Mouse (Mus musculus): ENCODE data around the gene Tssc4. TPM values are rescaled to one million over a fixed set of nuclear protein-coding genes. Genes with fewer than 3 reads are reported as not detected.

The Tssc4 gene
- polyA plus RNA-seq, 1 experiment from 2014 or later = 50.2 TPM

GRCm38 (mm10) chr7:143049331-143049730 lies 19.7 kb upstream of the Tssc4 start:
- H3K4me1 ChIP-seq = peaks cover 35% of the 10 kb centered on the region
- no peaks in the 10 kb centered on the region for H3K9me3 ChIP-seq (replicated peaks)
- H3K27ac ChIP-seq = no peak overlapping the region
- H3K27me3 ChIP-seq (replicated peaks) = 0 out of 2 replicates have a peak, but pooled peaks cover 3% of the 10 kb centered on the region
- H3K36me3 ChIP-seq = no peaks in the 10 kb centered on the region
- WGBS (ENCODE audit: insufficient replicate concordance) = 65% methylated on average over 3 of the region's 3 CpGs
- no peak overlapping the region for H3K9ac ChIP-seq
- no peak overlapping the region for H3K4me2 ChIP-seq
- ATAC-seq = no peak
- no peak overlapping the region for H3K4me3 ChIP-seq

GRCm38 (mm10) chr7:143049841-143050816 lies 18.9 kb upstream of the Tssc4 start:
- WGBS (ENCODE audit: insufficient replicate concordance) = 71% methylated on average over 3 of the region's 3 CpGs
- no peaks in the 10 kb centered on the region for H3K9me3 ChIP-seq (replicated peaks)
- H3K27me3 ChIP-seq (replicated peaks) = 0 out of 2 replicates have a peak, but pooled peaks cover 3% of the 10 kb centered on the region
- no peak overlapping the region for H3K4me3 ChIP-seq
- no peak for ATAC-seq
- H3K4me2 ChIP-seq = no peak overlapping the region
- H3K27ac ChIP-seq = no peak overlapping the region
- H3K9ac ChIP-seq = no peak overlapping the region
- no peaks in the 10 kb centered on the region for H3K36me3 ChIP-seq
- peaks cover 43% of the 10 kb centered on the region for H3K4me1 ChIP-seq

DNA sequence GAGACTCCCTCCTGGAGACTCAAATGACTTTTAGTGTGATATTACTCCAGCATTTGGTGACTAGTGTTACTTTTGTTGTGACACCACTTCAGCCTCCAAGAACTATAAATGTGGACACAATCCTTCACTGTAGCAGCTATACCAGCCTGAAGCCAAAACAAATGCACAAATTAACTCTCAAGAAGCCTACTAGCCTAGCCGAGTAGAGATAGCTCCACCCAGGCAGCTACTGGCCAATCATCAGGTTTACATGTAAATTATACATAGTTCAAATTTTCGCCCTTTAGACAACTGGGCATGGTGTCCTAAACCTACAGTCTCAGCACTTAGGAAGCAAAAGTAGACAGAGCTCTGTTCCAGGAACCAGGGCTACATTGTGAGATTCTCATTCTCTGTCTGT lies 17.7 kb upstream of the Tssc4 start:
- no peak for ATAC-seq
- Histone ChIP-seq H3K4me1 (peaks cover 55% of the 10 kb centered on the region), H3K9me3 (replicated peaks) (no peaks in the 10 kb centered on the region), H3K4me3 (no peak overlapping the region), H3K36me3 (0 out of 2 replicates have a peak, but pooled peaks cover 2% of the 10 kb centered on the region), H3K27me3 (replicated peaks) (0 out of 2 replicates have a peak, but pooled peaks cover 3% of the 10 kb centered on the region), H3K4me2 (0 out of 2 replicates have a peak overlapping the region, but pooled peaks have one; percentile 95), H3K9ac (no peak overlapping the region), H3K27ac (no peak overlapping the region)
- WGBS (ENCODE audit: insufficient replicate concordance) = 28% methylated on average over 2 of the region's 2 CpGs

DNA sequence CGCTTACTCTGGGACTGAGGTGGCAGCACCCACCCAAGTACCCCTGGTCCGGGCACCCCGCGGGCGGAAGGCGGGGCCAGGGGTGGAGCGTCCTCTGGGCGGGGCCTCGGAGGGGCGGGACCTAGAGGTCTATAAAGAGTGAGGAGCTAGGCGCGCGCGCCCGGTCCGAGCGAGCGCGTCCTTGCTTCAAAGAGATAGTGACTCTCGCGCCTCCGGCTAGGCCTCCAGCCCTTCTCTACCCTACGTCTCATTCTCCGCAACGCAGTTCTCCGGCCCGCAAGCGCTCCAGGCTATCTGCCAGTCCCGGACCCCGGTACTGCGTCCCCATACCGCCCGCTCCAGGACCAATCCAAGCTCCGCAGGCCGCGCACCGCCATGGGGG lies 16.4 kb upstream of the Tssc4 start, which contains the start of gene Cd81:
TSS of gene Cd81 (plus strand) at position 114 of the 382 bp plus-strand sequence.
- Histone ChIP-seq H3K36me3 (0 out of 2 replicates have a peak, but pooled peaks cover 7% of the 10 kb centered on the region), H3K4me3 (peak within 1 kb of the TSS; percentile 75), H3K27me3 (replicated peaks) (0 out of 2 replicates have a peak, but pooled peaks cover 3% of the 10 kb centered on the region), H3K9me3 (replicated peaks) (no peaks in the 10 kb centered on the region), H3K9ac (peak within 1 kb of the TSS; percentile 85), H3K4me2 (peak within 1 kb of the TSS; percentile 95), H3K27ac (peak within 1 kb of the TSS; percentile 87), H3K4me1 (peaks cover 68% of the 10 kb centered on the region)
- 1% methylated on average over 37 of the region's 37 CpGs for WGBS (ENCODE audit: insufficient replicate concordance)
- ATAC-seq = peak; percentile 78

- Histone ChIP-seq H3K9ac (peak overlapping the region; percentile 85), H3K27me3 (replicated peaks) (0 out of 2 replicates have a peak, but pooled peaks cover 3% of the 10 kb centered on the region), H3K36me3 (0 out of 2 replicates have a peak, but pooled peaks cover 7% of the 10 kb centered on the region), H3K4me1 (peaks cover 74% of the 10 kb centered on the region), H3K27ac (peak overlapping the region; percentile 87), H3K4me3 (peak overlapping the region; percentile 75), H3K4me2 (peak overlapping the region; percentile 95), H3K9me3 (replicated peaks) (no peaks in the 10 kb centered on the region)
- WGBS (ENCODE audit: insufficient replicate concordance) = 2% methylated on average over 46 of the region's 46 CpGs
- peak; percentile 60 for ATAC-seq
Observed at GRCm38 (mm10) chr7:143053008-143053899, 15.8 kb upstream of the Tssc4 start.

DNA sequence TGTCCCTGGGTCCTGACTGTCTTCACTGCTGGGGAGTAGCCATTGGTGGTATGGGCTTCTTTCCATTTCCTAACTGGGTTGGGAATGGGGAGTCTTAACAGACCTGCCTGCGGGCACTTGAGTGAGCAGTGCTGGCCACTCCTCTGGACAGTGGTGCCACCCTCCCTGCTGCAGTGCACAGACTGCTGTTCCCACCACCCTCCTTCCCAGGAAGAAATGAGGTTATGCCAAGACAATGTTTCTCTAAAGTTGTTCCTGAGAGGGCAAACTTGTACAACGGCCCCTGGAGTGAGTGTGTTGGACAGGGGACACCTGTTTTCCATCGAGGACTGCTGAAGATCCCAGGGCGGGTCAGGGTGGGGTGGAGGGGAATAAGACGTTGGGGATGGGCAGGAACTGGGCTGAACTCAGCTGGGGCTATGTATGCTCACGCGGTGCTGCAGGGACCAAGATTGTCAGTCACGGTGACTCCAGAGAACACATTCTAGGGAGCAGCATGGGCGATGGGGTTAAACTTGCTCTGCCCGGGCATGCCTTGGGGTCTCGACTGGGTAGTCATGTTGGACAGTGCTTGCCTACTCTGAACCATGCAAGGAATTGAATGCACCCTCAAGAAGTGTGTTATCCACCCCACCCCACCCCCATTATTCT lies 15.0 kb upstream of the Tssc4 start:
- peaks cover 83% of the 10 kb centered on the region for H3K4me1 ChIP-seq
- 0 out of 2 replicates have a peak, but pooled peaks cover 2% of the 10 kb centered on the region for H3K27me3 ChIP-seq (replicated peaks)
- no peaks in the 10 kb centered on the region for H3K9me3 ChIP-seq (replicated peaks)
- 26% methylated on average over 11 of the region's 11 CpGs for WGBS (ENCODE audit: insufficient replicate concordance)
- 0 out of 2 replicates have a peak, but pooled peaks cover 7% of the 10 kb centered on the region for H3K36me3 ChIP-seq
- no peak overlapping the region for H3K27ac ChIP-seq
- ATAC-seq = no peak
- H3K4me3 ChIP-seq = peak overlapping the region; percentile 75
- peak overlapping the region; percentile 95 for H3K4me2 ChIP-seq
- peak overlapping the region; percentile 85 for H3K9ac ChIP-seq

- ATAC-seq = no peak
- 31% methylated on average over 3 of the region's 3 CpGs for WGBS (ENCODE audit: insufficient replicate concordance)
- Histone ChIP-seq H3K4me1 (peaks cover 88% of the 10 kb centered on the region), H3K27ac (peak overlapping the region; percentile 52; the same call in 1 of the 2 replicates), H3K9me3 (replicated peaks) (no peaks in the 10 kb centered on the region), H3K27me3 (replicated peaks) (no peaks in the 10 kb centered on the region), H3K4me3 (peak overlapping the region; percentile 75), H3K9ac (peak overlapping the region; percentile 85), H3K4me2 (peak overlapping the region; percentile 95), H3K36me3 (0 out of 2 replicates have a peak, but pooled peaks cover 7% of the 10 kb centered on the region)
Observed at GRCm38 (mm10) chr7:143054612-143054965, 14.5 kb upstream of the Tssc4 start.

- 42% methylated on average over 3 of the region's 3 CpGs for WGBS (ENCODE audit: insufficient replicate concordance)
- Histone ChIP-seq H3K4me2 (peak overlapping the region; percentile 95), H3K4me1 (peaks cover 92% of the 10 kb centered on the region), H3K9ac (peak overlapping the region; percentile 85), H3K27me3 (replicated peaks) (no peaks in the 10 kb centered on the region), H3K36me3 (peaks cover 9% of the 10 kb centered on the region; the same call in 1 of the 2 replicates), H3K9me3 (replicated peaks) (no peaks in the 10 kb centered on the region), H3K27ac (peak overlapping the region; percentile 52), H3K4me3 (peak overlapping the region; percentile 75)
- no peak for ATAC-seq
Observed at GRCm38 (mm10) chr7:143055001-143055400, 14.0 kb upstream of the Tssc4 start.

GRCm38 (mm10) chr7:143055499-143056186 lies 13.4 kb upstream of the Tssc4 start:
- 35% methylated on average over 11 of the region's 11 CpGs for WGBS (ENCODE audit: insufficient replicate concordance)
- no peak for ATAC-seq
- peak overlapping the region; percentile 75 for H3K4me3 ChIP-seq
- peak overlapping the region; percentile 12; the same call in 1 of the 2 replicates for H3K9ac ChIP-seq
- no peaks in the 10 kb centered on the region for H3K27me3 ChIP-seq (replicated peaks)
- H3K36me3 ChIP-seq = peaks cover 14% of the 10 kb centered on the region
- peak overlapping the region; percentile 52 for H3K27ac ChIP-seq
- H3K4me1 ChIP-seq = peaks cover 98% of the 10 kb centered on the region
- H3K4me2 ChIP-seq = peak overlapping the region; percentile 95
- H3K9me3 ChIP-seq (replicated peaks) = no peaks in the 10 kb centered on the region

- Histone ChIP-seq H3K4me3 (no peak overlapping the region), H3K9me3 (replicated peaks) (no peaks in the 10 kb centered on the region), H3K4me2 (peak overlapping the region; percentile 95), H3K27me3 (replicated peaks) (no peaks in the 10 kb centered on the region), H3K4me1 (peaks cover 99% of the 10 kb centered on the region), H3K36me3 (peaks cover 28% of the 10 kb centered on the region), H3K27ac (peak overlapping the region; percentile 80), H3K9ac (no peak overlapping the region; the same call in 1 of the 2 replicates)
- 41% methylated on average over 5 of the region's 5 CpGs for WGBS (ENCODE audit: insufficient replicate concordance)
- ATAC-seq = no peak
Observed at GRCm38 (mm10) chr7:143057023-143057422, 12.0 kb upstream of the Tssc4 start.
